Mouse (Mus musculus) E14TG2a.4 (cell line): ENCODE results near the gene Fam155a.

Experiments
- CTCF ChIP-seq: conservative IDR thresholded peaks from 2 replicates; pipeline ENCODE4 v1.5.1; 2014; ENCODE audit warnings: low read length
- NANOG ChIP-seq: IDR thresholded peaks from 2 replicates; pipeline ENCODE4 v1.6.1; 2014; ENCODE audit warnings: borderline replicate concordance, low read length, mixed read lengths

GRCm38 (mm10) chr8:9167995-9168394 lies 603.0 kb downstream of the Fam155a start:
- TF ChIP-seq CTCF, result no peak
- no peak for TF ChIP-seq NANOG
